Mouse (Mus musculus) mature B cell (primary cell): ENCODE results near the gene Fbxo3.
"Not testable (repeated sequence)": the region's sequence is repeated elsewhere in the genome, so short reads cannot be mapped to it uniquely, and the experiment has no call there.

Experiments used
- in situ Hi-C: fragments of 300-500 bp; cut with MboI; formaldehyde crosslinking; loops from 2 replicates; pipeline ENCODE4 v1.14.3; 2019

Fbxo3 gene

DNA sequence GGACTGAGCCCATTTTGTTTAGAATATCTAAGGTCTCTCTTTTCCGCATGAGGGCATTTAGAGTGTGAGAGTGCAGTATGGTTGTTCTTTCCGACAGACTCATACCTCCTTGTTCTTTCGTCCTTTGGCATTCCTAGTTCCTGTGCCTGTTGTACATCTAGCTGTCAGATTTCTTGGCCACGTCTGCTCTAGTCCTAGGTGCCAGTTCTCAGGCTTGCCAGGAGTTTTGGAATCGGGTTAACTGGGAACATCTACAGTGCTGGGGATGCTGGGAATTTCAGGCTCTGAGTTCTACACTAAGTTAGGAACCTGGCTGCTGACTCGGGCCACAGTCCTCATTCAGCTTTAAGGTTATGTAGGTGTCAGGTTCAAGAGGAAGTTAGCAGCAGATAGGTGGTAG, 8.1 kb downstream of the Fbxo3 start:
- in situ Hi-C loops = no loop called here

DNA sequence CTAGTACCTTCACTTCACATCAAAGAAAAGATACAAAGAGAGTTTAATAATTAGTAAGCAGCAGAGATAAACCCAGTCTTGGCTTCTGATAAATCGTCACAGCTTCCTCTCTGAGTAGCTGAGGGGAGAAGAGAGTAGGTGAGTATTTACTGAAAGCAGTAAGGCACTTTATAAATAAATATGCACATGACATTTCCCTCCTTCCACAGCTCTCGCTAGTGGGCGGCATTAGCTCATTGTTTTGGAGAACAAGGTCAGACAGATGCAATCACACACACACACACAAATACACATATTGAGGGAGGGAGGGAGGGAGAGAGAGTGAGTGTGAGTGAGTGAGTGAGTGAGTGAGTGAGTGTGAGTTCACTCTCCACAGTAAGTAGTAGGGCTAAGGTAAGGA, 8.8 kb downstream of the Fbxo3 start:
- in situ Hi-C loops = no loop called here

DNA sequence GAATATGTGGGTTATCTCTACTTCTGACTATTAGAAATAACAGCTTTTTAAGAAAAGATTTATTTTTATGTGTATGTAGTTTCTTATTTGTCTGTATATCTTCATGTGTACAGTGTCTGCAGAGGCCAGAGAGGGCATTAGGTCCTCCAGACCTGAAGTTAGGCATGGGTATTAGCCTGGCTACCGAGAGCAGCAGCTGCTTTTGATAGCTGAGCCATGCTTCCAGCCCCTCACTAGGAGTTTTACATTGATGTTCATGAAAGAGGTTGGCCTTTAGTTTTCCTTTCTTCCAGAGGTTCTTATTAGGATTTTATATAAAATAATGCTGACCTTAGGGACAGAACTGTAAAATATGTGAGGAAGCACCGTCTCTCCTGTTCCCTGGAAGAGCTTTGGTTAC, 10.7 kb downstream of the Fbxo3 start:
- in situ Hi-C loops = no loop called here

DNA sequence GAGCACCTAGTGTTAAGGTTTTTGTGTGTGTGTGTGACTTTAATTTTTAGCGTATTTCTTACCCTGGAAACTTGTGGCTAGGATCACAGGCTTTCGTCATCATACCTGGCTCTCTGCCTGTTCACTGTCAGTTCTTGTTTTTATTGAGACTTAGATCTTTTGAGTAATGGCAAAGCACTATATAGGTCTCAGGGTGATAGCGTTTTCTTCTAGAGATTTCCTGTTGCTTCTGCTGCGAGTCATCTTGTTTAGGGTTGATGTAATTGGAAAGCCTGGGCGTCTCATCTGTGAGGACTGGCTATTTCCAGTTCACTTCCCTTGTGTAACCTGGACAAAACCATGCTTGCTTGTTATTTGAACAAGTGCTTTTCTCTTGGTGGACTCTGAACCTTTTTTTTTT, 14.1 kb downstream of the Fbxo3 start:
- in situ Hi-C loops = no loop called here

DNA sequence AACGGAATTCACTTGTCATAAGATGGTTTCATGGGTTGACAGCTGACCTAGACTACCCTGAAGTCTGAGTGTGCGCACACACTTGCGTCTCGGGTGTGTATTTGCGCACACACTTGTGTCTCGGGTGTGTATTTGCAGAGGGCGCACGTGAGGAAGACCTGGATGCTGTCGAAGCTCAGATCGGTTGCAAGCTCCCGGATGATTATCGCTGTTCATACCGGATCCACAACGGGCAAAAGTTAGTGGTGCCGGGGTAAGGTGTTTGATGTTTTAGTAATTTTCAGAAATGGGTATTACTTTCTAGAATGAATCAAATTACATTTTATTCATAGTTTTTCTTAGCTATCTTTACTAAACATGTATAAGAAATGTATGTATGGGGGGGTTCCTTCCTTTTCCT, 15.2 kb downstream of the Fbxo3 start:
- in situ Hi-C loops = no loop called here

DNA sequence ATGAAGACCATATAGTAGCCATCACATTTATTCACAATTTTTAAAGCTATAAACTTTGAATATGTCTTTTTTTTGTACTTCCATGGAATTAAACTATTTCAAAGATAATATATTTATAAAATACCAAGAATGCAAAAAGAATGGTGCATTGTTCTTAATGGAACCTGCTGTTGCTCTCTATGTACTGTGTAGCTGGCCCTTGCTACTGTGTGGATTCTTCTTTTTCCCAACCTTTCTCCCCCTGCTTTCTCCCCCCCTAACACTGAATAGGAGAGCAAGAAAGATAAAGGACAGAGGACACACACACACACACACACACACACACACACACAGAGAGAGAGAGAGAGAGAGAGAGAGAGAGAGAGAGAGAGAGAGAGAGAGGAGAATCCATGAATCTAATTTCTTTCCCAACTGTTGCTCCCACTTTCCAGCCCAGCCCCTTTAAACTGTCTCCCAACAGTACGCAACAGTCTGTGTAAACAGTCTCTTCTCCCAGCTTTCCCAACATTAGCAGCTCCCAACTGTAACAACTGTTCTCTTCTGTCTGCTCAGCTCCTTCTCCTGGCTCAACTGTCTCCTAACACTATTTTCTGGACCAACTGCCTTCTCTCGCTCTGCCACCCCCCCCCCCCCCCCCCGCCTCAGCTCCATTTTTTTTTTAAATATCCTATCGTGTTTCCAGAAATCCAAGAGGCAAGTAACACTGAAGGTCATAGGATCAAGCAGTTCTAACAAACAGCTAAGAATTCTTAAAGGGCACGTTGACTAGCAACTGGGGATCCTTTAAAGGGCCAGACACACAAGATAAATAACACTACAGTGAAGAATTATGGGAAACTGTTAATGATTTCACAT, 16.3 kb downstream of the Fbxo3 start:
- in situ Hi-C loops = no loop called here

DNA sequence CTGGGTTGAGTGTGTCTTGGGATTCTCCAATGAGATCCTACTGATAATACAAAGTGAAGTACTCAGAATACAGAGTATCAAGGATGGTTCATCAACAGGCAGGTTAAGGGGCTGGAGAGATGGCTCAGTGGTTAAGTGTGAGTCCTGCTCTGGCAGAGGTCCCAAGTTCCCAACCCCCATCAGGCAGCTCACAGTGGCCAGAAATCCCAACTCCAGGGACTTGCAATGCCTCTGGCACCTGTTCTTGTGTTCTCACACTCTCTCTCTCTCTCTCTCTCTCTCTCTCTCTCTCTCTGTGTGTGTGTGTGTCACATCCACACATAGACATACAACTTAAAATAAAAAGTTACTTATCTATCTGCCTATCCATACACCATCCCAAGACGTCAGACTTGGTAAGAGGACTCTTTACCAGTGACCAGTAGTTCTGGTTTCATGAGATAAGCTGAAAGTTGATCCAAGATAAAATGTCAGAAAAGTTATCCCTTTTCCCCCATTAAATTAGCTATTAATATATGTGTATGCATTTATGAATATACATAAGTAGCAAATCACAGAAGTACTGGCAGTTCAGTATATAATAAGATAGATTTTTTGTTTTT, 17.1 kb downstream of the Fbxo3 start:
- in situ Hi-C loops = no loop called here

DNA sequence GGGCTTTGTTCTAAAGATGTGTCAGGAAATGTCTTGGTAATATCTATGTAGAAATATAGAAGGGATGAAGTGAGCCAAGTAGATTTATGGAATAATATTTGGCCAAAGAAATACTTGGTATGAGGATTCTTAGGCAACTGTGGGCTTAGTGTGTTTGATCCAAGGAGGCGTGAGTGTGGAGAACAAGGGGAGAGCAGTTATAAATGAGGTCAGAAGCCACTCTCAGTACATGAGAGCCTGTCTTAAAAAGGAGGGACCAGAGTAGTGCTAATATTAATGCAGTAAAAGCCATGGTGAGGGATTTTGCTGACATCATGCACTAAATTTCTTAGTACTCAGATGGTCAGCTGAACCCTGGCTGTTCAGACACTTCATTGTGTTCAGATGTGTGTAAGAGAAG, 30.9 kb downstream of the Fbxo3 start:
- in situ Hi-C loops = no loop called here

DNA sequence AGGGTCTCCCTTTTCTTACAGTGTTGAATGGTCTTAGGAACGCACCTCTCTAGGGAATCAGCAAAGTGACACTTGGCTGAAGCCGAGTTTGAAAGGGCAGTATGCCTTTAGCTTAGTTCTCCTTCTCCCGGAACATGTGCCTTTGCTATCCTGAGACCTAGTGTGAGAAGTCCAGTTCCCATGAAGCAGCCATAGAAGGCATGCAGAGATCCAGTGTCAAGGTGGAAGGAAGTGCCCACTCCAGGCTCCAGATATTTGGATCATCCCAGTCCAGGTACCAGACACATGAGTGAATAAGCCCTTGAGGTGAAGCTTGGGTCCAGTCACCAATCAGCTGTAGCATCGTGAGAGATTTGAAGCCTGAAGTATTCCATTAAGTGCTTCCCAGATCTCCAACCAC, 31.4 kb downstream of the Fbxo3 start:
- in situ Hi-C loops = no loop called here

DNA sequence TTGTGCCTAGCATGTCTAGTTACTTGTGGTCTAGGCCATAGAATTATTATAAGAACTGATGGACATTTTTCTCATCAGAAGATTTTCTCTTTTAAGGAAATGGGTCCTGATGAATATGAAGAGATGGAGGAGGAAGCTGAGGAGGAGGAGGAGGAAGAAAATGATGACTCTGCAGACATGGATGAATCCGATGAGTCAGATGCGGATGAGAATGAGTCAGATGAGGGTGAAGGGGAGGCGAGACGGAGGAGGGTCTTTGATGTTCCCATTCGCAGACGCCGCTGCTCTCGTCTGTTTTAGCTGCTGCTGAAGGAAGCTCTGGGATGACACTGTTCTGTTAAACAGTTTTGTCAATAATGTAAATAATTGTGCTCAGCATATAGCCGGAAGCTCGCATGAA, 32.3 kb downstream of the Fbxo3 start:
- in situ Hi-C loops = no loop called here

DNA sequence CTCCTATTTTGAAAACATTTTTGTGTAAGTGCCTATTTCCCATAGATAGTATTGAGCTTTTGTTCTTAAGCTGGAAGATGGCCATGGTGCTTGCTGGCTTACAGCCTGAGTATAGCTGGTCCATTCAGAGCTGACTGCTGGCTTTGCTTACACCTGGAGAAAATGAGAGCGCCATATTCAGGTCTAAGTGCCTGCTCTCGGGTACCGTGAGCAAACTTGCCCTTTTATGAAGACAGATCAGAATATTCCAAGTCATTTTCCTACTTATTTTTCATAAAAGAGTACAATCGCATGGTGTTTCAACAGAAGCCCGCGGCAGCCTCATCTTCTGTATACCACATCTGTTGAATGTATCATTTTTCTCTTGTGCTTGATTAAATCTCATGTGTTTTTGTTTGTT, 33.5 kb downstream of the Fbxo3 start:
- in situ Hi-C loops = no loop called here

DNA sequence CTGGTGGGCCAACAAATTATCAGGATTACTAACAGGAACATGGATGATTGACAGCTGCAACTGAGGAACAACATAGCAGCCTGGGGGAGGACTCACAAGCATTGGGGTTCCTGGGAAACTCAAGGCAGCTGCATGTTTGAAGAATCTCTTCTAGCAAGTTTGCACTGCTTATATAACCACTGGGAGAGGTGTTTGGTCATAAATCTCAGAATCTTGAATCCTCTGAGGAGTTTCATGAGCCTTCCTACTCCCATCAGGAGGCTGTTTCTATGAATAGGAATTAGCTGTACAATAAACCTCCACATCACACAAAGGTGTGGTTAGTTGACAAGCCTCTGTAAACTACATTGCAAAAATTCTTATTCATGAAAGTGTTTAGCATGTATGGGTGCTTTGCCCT, 35.1 kb downstream of the Fbxo3 start:
- in situ Hi-C loops = no loop called here

DNA sequence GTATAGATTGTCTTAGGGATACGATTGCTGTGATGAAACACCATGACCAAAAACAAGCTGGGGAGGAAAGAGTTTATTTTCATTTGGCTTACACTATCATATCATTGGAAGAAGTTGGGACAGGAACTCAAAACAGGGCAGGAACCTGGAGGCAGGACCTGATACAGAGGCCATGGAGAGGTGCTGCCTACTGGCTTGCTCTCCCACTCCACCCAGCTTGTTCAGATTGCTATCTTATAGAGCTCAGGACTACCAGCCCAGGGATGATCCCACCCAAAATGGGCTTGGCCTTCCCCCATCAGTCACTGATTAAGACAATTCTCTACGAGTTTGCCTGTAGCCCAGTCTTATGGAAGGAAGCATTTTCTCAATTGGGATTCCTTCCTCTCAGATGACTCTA, 36.6 kb downstream of the Fbxo3 start:
- in situ Hi-C loops = no loop called here

DNA sequence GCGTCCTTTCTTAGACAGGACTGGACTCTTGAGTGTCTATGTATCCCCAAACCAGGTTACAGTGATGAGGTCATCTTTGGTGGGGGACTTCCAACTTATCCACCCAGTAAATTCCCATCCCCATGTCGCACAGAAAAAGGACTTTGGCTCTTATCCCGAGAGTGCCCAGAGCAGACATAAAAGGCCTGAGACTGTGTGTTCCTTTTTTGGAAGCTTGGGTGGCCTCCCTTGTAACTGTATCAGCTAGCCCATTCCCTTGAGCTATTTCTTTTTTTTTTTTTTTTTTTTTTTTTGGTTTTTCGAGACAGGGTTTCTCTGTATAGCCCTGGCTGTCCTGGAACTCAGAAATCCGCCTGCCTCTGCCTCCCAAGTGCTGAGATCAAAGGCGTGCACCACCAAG, 38.0 kb downstream of the Fbxo3 start, which contains the start of gene Gm10912:
TSS of gene Gm10912 (plus strand) at position 301 of the 400 bp plus-strand sequence.
- in situ Hi-C loops = not testable (repeated sequence)

DNA sequence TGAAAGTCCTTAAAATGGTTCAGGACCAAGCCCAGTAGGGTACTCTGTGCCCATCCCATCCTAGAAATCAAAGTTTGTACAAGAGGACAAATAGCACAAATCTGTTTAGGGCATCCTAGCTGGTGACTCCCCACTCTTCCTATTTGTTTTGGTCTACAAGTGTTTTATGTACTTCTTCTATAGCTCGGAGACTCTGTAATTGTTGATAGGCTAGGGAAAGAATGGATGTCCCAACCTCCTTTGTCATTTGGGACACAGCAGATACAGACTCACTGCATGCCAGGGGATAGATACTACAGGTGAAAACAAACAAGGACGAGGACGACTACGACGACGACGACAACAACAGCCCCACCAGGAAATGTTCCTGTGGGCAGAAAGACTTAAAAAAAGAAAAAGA, 40.9 kb downstream of the Fbxo3 start, which contains the start of gene Gm10799:
TSS of gene Gm10799 (minus strand) at position 101 of the 400 bp plus-strand sequence.
- in situ Hi-C loops = not testable (repeated sequence)

DNA sequence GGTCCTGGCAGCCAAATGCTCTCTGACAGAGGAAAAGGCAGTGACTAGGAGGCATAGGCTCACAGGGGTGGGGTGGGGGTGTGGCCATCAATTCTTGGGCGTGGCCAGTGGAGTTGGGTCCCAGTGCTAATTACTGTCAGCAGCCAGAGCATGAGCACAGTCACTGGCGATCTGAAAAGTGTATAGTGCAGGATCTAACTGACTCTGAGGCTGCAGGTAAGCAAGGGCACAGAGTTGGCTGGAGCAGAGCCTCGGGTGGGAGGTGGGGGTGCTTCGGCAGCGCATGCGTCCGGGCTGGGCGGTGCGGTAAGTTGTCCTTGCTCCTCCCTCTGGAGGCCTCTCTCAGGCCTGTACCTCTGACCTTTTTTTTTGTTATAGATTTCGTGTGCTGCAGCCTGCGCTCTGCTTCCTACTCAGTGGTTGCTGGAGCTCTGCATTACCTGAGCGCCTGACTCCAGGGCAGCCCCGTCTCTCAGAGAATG, 42.2 kb downstream of the Fbxo3 start, which contains the start of gene Cd59b:
TSS of gene Cd59b (plus strand) at position 146 of the 482 bp plus-strand sequence.
- in situ Hi-C loops = no loop called here

DNA sequence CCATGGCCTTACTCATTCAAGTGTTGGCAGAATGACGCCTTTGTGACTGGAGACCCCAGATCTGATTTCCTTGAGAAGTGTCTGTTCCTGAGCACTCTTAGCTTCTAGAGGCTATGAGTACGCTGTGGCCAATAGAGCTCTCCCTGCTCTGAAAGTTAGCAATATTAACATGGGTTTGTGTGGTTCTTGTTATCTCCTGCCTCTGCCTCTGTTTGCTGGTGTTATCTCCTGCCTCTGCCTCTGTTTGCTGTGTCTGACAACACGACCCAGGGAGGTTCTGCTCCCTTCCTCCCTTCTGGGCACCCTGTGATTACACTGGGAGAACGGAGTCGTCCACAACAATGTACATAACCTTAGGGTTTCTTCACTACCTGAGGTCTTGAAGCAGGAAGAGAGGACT, 50.8 kb downstream of the Fbxo3 start:
- in situ Hi-C loops = not testable (repeated sequence)

DNA sequence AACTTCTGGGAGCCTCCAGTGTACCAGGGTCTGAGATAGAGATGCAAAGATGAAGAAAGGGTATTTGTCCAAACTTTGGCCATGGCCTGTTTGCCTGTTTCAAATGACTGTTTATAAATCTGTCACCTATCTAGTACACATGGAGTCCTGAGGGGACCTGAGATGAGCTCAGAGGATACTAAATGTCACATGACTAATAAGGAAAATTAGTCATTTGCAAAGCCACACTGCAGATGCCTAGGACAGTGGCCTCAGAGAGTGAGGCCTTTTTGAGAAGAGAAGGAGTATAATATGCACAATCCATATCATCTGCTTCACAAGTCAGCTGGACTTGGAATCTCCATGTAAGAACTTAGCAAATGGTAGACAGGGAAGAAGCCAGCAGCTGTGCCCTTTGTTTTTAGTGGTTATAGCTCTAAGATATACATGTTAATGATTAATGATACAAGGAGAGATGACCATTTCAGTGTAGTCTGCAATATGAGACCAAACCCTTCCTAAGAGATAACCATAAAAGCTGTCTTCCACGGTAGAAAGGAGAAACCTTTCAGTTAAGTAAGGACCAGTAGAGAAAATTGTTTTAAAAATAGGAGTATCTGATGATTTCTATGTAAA, 54.0 kb downstream of the Fbxo3 start:
- in situ Hi-C loops = not testable (repeated sequence)

DNA sequence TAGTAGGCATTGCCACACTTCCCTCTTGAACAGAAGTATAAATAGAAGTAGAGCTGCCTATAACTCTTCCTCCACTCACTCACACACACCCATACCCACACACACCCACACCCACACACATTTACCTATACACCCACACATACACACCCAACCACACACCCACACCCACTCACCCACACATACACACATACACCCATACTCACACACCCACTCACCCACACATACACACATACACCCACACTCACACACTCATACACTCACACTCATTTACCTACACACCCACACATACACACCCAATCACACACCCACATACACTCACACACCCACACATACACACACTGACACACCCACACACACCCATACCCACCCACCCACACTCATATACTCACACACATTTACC, 55.0 kb downstream of the Fbxo3 start:
- in situ Hi-C loops = no loop called here

DNA sequence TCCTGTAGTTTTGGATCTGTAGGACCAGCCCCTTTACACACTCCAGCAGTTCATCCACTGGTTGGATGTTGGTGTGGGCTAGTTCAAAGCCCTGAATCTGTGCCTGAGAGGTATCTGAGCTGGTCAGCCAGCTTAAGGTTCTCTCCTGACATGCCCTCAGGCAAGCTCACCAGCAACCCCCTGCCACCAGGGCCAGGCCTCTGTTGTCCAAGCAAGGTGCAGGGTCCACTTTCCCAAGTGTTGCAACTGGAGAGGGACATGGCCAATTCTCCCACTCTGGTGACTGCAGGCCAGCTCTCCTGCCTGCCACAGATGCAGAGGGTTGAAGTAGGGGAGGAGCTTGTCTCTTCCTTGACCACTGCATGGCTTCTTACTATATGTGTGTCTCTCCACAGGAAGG, 56.5 kb downstream of the Fbxo3 start:
- in situ Hi-C loops = not testable (repeated sequence)

DNA sequence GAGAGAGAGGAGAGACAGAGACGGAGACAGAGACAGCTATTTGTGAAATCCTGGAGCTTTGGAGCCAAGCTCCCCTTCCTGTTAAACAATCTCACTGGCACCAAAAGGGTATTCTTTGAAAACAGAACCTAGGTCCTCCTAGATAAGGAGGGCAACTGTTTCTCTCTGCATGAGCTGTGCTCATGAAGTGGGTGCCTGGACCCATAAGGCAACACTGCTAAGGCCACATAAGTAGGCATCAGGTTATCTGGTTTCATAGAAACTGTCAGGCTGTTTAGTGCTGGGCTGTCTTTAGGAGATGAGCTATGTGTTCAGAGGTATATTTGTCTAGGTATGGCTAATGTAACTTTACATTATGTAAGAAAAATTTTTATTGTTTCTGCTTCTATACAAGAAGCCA, 60.0 kb downstream of the Fbxo3 start:
- in situ Hi-C loops = not testable (repeated sequence)

DNA sequence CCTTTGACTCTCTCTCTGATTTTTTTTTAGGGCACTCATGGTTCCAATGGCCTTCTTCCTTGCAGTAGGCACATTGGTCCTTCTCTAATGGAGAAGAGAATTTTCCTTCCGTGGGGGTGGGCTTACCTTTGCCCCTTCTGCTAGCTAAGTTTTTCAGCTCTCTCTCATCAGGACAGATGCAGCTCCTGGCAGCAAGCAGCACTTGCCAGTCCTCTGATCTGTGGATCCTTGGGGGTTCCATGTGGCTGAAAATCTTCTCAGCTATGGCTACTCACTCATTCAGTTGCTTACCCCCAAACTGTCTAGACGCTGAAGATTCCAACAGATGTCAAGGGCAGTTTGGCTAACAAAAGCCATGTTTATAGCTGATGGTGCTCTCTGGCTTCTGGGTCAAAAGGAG, 65.8 kb downstream of the Fbxo3 start:
- in situ Hi-C loops = no loop called here

DNA sequence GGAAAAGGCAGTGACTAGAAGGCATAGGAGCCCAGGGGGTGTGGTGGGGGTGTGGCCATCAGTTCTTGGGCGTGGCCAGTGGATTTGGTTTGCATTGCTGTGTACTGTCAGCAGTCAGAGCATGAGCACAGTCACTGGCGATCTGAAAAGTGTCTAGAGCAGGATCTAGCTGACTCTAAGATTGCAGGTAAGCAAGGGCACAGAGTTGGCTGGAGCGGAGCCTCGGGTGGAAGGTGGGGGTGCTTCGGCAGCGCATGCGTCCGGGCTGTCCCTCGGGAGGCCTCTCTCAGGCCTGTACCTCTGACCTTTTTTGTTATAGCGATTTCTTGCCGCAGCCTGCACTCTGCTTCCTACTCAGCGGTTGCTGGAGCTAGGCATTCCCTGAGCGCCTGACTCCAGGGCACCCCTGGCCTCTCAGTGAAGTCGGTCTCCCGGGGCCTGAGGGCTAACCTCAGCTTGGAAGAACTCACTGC, 68.3 kb downstream of the Fbxo3 start, which contains the start of gene Cd59a:
TSS of gene Cd59a (plus strand) at position 61 of the 473 bp plus-strand sequence.
- in situ Hi-C loops = no loop called here
